In the genomic region with DNA sequence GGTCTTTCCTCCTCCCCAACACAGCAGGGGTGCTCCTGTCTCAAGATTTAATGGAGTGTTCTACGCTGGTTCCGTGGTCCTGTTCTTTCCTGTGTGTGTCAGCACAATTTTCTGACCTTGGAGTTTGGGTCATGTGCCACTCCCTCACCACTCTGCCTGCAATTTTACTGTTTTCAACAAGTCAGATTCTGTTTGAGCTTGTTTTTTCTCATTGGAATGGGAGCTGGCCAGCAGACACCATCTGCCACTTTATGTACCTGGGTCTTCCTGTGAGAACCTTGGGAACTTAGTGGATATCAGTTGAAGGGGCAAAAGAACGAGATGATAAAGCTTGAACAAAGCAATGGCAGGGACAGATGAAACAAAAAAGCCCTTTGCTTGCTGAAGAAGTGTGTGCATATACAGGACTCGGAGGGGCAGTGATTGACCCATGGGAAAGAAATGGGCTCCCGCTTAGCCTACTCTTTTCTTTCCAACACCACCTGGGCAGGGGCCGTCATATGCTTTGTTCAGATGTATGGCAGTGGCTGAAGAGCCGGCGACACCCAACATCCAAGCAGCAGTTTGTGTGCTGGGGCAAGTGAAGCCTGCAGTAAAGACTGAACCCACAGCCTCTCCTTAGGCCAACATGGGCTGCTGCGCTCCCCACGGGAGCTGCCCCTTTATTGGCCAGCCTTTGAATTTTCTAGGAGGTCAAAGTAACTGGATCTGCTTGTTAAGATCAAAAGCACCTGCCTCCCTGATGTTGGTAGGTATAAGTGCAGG, we compare ENCODE assay signal across 8 mouse cellular contexts. TPM values are rescaled to one million over a fixed set of nuclear protein-coding genes. Genes with fewer than 3 reads are reported as not detected.
DNase-seq lines count a peak whose midpoint lies in the region; ATAC-seq and TF ChIP-seq lines count a peak whose summit lies in the region.

No protein-coding gene starts in this region.

- no peak for TF ChIP-seq EP300 in ES-Bruce4 (IDR thresholded peaks at IDR 0.05; ENCODE audit: insufficient read depth, low read depth, low read length)
- TF ChIP-seq EP300 in liver, embryonic 14.5 days (IDR thresholded peaks at IDR 0.05; ENCODE audit: low read depth): no peak

- DNase-seq in heart, postnatal 10 days: no peak
- DNase-seq in liver, embryonic 14.5 days (ENCODE audit: low read depth in 3 of 3, low spot score in 3 of 3): no peak
- DNase-seq in spleen, postnatal 14 days (ENCODE audit: low spot score in 2 of 2): no peak
- DNase-seq in natural killer cell, adult 2 months (ENCODE audit: low spot score in 2 of 2): no peak

- H3K4me2 ChIP-seq in heart, embryonic 11.5 days: peak overlapping the region; percentile 99
- H3K4me2 ChIP-seq in liver, embryonic 14.5 days (ENCODE audit: low read depth): peak overlapping the region; percentile 99

- H3K9me3 ChIP-seq in heart, embryonic 11.5 days (replicated peaks; ENCODE audit: control insufficient read depth, low read length): no peaks in the 10 kb centered on the region
- no peaks in the 10 kb centered on the region for H3K9me3 ChIP-seq in ES-Bruce4 (replicated peaks; ENCODE audit: control insufficient read depth, insufficient read depth, low read length, poor library complexity, severe bottlenecking)
- no peaks in the 10 kb centered on the region for H3K9me3 ChIP-seq in liver, embryonic 14.5 days (ENCODE audit: control insufficient read depth, low read length)

- H3K36me3 ChIP-seq in heart, embryonic 11.5 days (ENCODE audit: control insufficient read depth, insufficient read depth, low read length): no peaks in the 10 kb centered on the region
- no peaks in the 10 kb centered on the region for H3K36me3 ChIP-seq in ES-Bruce4 (ENCODE audit: control insufficient read depth, insufficient read depth, low read length, poor library complexity, severe bottlenecking)
- H3K36me3 ChIP-seq in liver, embryonic 14.5 days (replicated peaks; ENCODE audit: control insufficient read depth, insufficient read depth, low read depth): no peaks in the 10 kb centered on the region

- H3K4me3 ChIP-seq in heart, embryonic 11.5 days (ENCODE audit: low read depth, low read length): peak overlapping the region; percentile 95
- peak overlapping the region; percentile 93 for H3K4me3 ChIP-seq in ES-Bruce4 (ENCODE audit: low read depth, low read length)
- H3K4me3 ChIP-seq in embryonic fibroblast, embryonic 13.5 days (ENCODE audit: insufficient read depth, low read length): peak overlapping the region; percentile 96
- H3K4me3 ChIP-seq in liver, embryonic 14.5 days (ENCODE audit: insufficient read depth in 1 of 2, low read depth in 2 of 2, low read length in 2 of 2): peak overlapping the region; percentile 79 to 91

- no peak for TF ChIP-seq POLR2A in ES-Bruce4 (IDR thresholded peaks at IDR 0.05; ENCODE audit: insufficient read depth, low read length)
- TF ChIP-seq POLR2A in embryonic fibroblast, embryonic 13.5 days (IDR thresholded peaks at IDR 0.05; ENCODE audit: low read depth, low read length): no peak

- 51% methylated on average over 10 of the region's 10 CpGs for WGBS in heart, embryonic 11.5 days (ENCODE audit: insufficient replicate concordance)
- WGBS in liver, embryonic 14.5 days (ENCODE audit: insufficient replicate concordance): 49% methylated on average over 10 of the region's 10 CpGs

- intact Hi-C loops in heart, postnatal 10 days (cut with DNase I): no loop called here

- ATAC-seq in heart, embryonic 11.5 days (replicated peaks; ENCODE audit: insufficient number of reproducible peaks, low FRiP score, low TSS enrichment): no peak
- ATAC-seq in liver, embryonic 14.5 days (ENCODE audit: insufficient read depth): no peak
- no peak for ATAC-seq in granulocyte monocyte progenitor cell, adult 5-6 weeks (replicated peaks; ENCODE audit: poor library complexity, severe bottlenecking)

- peaks cover 19% of the 10 kb centered on the region for H3K4me1 ChIP-seq in heart, embryonic 11.5 days (ENCODE audit: control insufficient read depth, insufficient read depth, low read length)
- peaks cover 5% of the 10 kb centered on the region for H3K4me1 ChIP-seq in ES-Bruce4 (ENCODE audit: control insufficient read depth, insufficient read depth, low read length)
- peaks cover 14% of the 10 kb centered on the region; the same call in 1 of the 2 replicates for H3K4me1 ChIP-seq in embryonic fibroblast, embryonic 13.5 days (ENCODE audit: control insufficient read depth, insufficient read depth, low read length)
- H3K4me1 ChIP-seq in liver, embryonic 14.5 days (replicated peaks; ENCODE audit: control insufficient read depth in 2 of 2, insufficient read depth in 2 of 2, low read length in 1 of 2): peaks cover 17% of the 10 kb centered on the region in 2 experiments

- no peak overlapping the region for H3K27ac ChIP-seq in heart, embryonic 11.5 days (ENCODE audit: low read depth, low read length)
- H3K27ac ChIP-seq in ES-Bruce4 (ENCODE audit: insufficient read depth, low read length): no peak overlapping the region
- no peak overlapping the region for H3K27ac ChIP-seq in embryonic fibroblast, embryonic 13.5 days (ENCODE audit: insufficient read depth, low read length)
- H3K27ac ChIP-seq in liver, embryonic 14.5 days: no peak overlapping the region

- no peaks in the 10 kb centered on the region for H3K27me3 ChIP-seq in heart, embryonic 11.5 days (ENCODE audit: control insufficient read depth, insufficient read depth, low read length)
- no peaks in the 10 kb centered on the region for H3K27me3 ChIP-seq in ES-Bruce4 (ENCODE audit: control insufficient read depth, insufficient read depth, low read length, poor library complexity, severe bottlenecking)
- H3K27me3 ChIP-seq in liver, embryonic 14.5 days (ENCODE audit: control insufficient read depth, insufficient read depth, low read length): no peaks in the 10 kb centered on the region

- H3K9ac ChIP-seq in heart, embryonic 11.5 days (ENCODE audit: low read depth, low read length): peak overlapping the region; percentile 93
- H3K9ac ChIP-seq in ES-Bruce4 (ENCODE audit: low read depth, poor library complexity, severe bottlenecking): peak overlapping the region; percentile 72
- peak overlapping the region; percentile 90 for H3K9ac ChIP-seq in liver, embryonic 14.5 days (replicated peaks)

- no peak for TF ChIP-seq CTCF in ES-Bruce4 (IDR thresholded peaks at IDR 0.05; ENCODE audit: low read depth, low read length)
- no peak for TF ChIP-seq CTCF in embryonic fibroblast, embryonic 13.5 days (IDR thresholded peaks at IDR 0.05; ENCODE audit: borderline replicate concordance, insufficient read depth, low read length)
- TF ChIP-seq CTCF in liver, embryonic 14.5 days (IDR thresholded peaks at IDR 0.05; ENCODE audit: low read depth): no peak

RNA-seq across cellular contexts. Expression of a gene that starts 0.9 kb away (rescaled TPM):
- polyA plus RNA-seq in heart, embryonic 11.5 days (2014; fragmentation: Nextera tagmentation; extraction: Ambion mirVana): 94.9 and 101 TPM in 2 replicates
- total RNA-seq in heart, postnatal 10 days (2021): 100 to 1,000 TPM; 151 to 166 TPM
- 92.2 and 92.5 TPM in 2 replicates for polyA plus RNA-seq in ES-Bruce4 (2011; ENCODE audit: insufficient read depth, insufficient read length, low read depth, missing spikeins)
- 103 and 124 TPM in 2 replicates for polyA plus RNA-seq in embryonic fibroblast, embryonic 13.5 days (2011; ENCODE audit: insufficient read length, low read depth, missing spikeins)
- 11.3 and 16.3 TPM in 2 replicates for polyA plus RNA-seq in liver, embryonic 14.5 days (2012; rRNA removed)
- polyA plus RNA-seq in liver, embryonic 14.5 days (2014; fragmentation: Nextera tagmentation; extraction: Ambion mirVana): 14.3 and 17.2 TPM in 2 replicates
- 45.3 and 48.2 TPM in 2 replicates for total RNA-seq in granulocyte monocyte progenitor cell, adult 5-6 weeks (2014; fragmentation: Nextera tagmentation)
- 26.7 and 42.1 TPM in 2 replicates for total RNA-seq in granulocyte monocyte progenitor cell, adult 5-6 weeks (2017)

RNA-seq across cellular contexts. Expression of a gene that starts 44.7 kb away (rescaled TPM):
- polyA plus RNA-seq in heart, embryonic 11.5 days (2014; fragmentation: Nextera tagmentation; extraction: Ambion mirVana): 50.0 and 51.3 TPM in 2 replicates
- total RNA-seq in heart, postnatal 10 days (2021): 10 to 100 TPM; 39.6 to 41.5 TPM
- polyA plus RNA-seq in ES-Bruce4 (2011; ENCODE audit: insufficient read depth, insufficient read length, low read depth, missing spikeins): 49.1 and 49.4 TPM in 2 replicates
- 29.9 and 38.2 TPM in 2 replicates for polyA plus RNA-seq in embryonic fibroblast, embryonic 13.5 days (2011; ENCODE audit: insufficient read length, low read depth, missing spikeins)
- polyA plus RNA-seq in liver, embryonic 14.5 days (2012; rRNA removed): 7.5 and 13.4 TPM in 2 replicates
- 19.3 and 20.0 TPM in 2 replicates for polyA plus RNA-seq in liver, embryonic 14.5 days (2014; fragmentation: Nextera tagmentation; extraction: Ambion mirVana)
- 49.6 and 51.3 TPM in 2 replicates for total RNA-seq in granulocyte monocyte progenitor cell, adult 5-6 weeks (2014; fragmentation: Nextera tagmentation)
- total RNA-seq in granulocyte monocyte progenitor cell, adult 5-6 weeks (2017): 57.2 and 60.9 TPM in 2 replicates

RNA-seq across cellular contexts. Expression of a gene that starts 44.7 kb away (rescaled TPM):
- polyA plus RNA-seq in heart, embryonic 11.5 days (2014; fragmentation: Nextera tagmentation; extraction: Ambion mirVana): 41.8 and 42.8 TPM in 2 replicates
- 10 to 100 TPM; 29.1 to 32.7 TPM for total RNA-seq in heart, postnatal 10 days (2021)
- 13.4 and 14.6 TPM in 2 replicates for polyA plus RNA-seq in ES-Bruce4 (2011; ENCODE audit: insufficient read depth, insufficient read length, low read depth, missing spikeins)
- polyA plus RNA-seq in embryonic fibroblast, embryonic 13.5 days (2011; ENCODE audit: insufficient read length, low read depth, missing spikeins): 29.3 and 35.9 TPM in 2 replicates
- 5.5 and 9.8 TPM in 2 replicates for polyA plus RNA-seq in liver, embryonic 14.5 days (2012; rRNA removed)
- 15.2 and 15.5 TPM in 2 replicates for polyA plus RNA-seq in liver, embryonic 14.5 days (2014; fragmentation: Nextera tagmentation; extraction: Ambion mirVana)
- total RNA-seq in granulocyte monocyte progenitor cell, adult 5-6 weeks (2014; fragmentation: Nextera tagmentation): 28.0 and 32.0 TPM in 2 replicates
- total RNA-seq in granulocyte monocyte progenitor cell, adult 5-6 weeks (2017): 33.3 and 41.2 TPM in 2 replicates

RNA-seq across cellular contexts. Expression of a gene that starts 55.9 kb away (rescaled TPM):
- polyA plus RNA-seq in heart, embryonic 11.5 days (2014; fragmentation: Nextera tagmentation; extraction: Ambion mirVana): 7.9 and 8.8 TPM in 2 replicates
- total RNA-seq in heart, postnatal 10 days (2021): 1 to 10 TPM; 3.5 to 4.0 TPM
- 13.9 and 14.3 TPM in 2 replicates for polyA plus RNA-seq in ES-Bruce4 (2011; ENCODE audit: insufficient read depth, insufficient read length, low read depth, missing spikeins)
- 2.7 and 2.9 TPM in 2 replicates for polyA plus RNA-seq in embryonic fibroblast, embryonic 13.5 days (2011; ENCODE audit: insufficient read length, low read depth, missing spikeins)
- polyA plus RNA-seq in liver, embryonic 14.5 days (2012; rRNA removed): 11.7 and 15.5 TPM in 2 replicates
- polyA plus RNA-seq in liver, embryonic 14.5 days (2014; fragmentation: Nextera tagmentation; extraction: Ambion mirVana): 6.6 and 7.5 TPM in 2 replicates
- 16.7 and 31.1 TPM in 2 replicates for total RNA-seq in granulocyte monocyte progenitor cell, adult 5-6 weeks (2014; fragmentation: Nextera tagmentation)
- total RNA-seq in granulocyte monocyte progenitor cell, adult 5-6 weeks (2017): 6.8 and 8.6 TPM in 2 replicates

RNA-seq across cellular contexts. Expression of a gene that starts 56.2 kb away (rescaled TPM):
- polyA plus RNA-seq in heart, embryonic 11.5 days (2014; fragmentation: Nextera tagmentation; extraction: Ambion mirVana): 83.3 and 93.7 TPM in 2 replicates
- total RNA-seq in heart, postnatal 10 days (2021): 10 to 100 TPM; 44.5 to 53.2 TPM
- polyA plus RNA-seq in ES-Bruce4 (2011; ENCODE audit: insufficient read depth, insufficient read length, low read depth, missing spikeins): 36.0 and 37.0 TPM in 2 replicates
- 32.0 and 32.9 TPM in 2 replicates for polyA plus RNA-seq in embryonic fibroblast, embryonic 13.5 days (2011; ENCODE audit: insufficient read length, low read depth, missing spikeins)
- polyA plus RNA-seq in liver, embryonic 14.5 days (2012; rRNA removed): 35.3 and 38.4 TPM in 2 replicates
- 52.0 and 54.5 TPM in 2 replicates for polyA plus RNA-seq in liver, embryonic 14.5 days (2014; fragmentation: Nextera tagmentation; extraction: Ambion mirVana)
- 14.0 and 19.5 TPM in 2 replicates for total RNA-seq in granulocyte monocyte progenitor cell, adult 5-6 weeks (2014; fragmentation: Nextera tagmentation)
- total RNA-seq in granulocyte monocyte progenitor cell, adult 5-6 weeks (2017): 5.3 and 6.2 TPM in 2 replicates
